Mouse (Mus musculus) heart, postnatal 0 days (tissue): Measurements from ENCODE around the gene Palm2. TPM values are rescaled to one million over a fixed set of nuclear protein-coding genes. Genes with fewer than 3 reads are reported as not detected.

ENCODE experiments used
- ATAC-seq: fragments of 200-750 bp; cut with Nextera tagmentation; 2 replicates; pipeline ENCODE4 v1.8.0; 2017; ENCODE audit warnings: low read depth, moderate number of reproducible peaks, moderate library complexity; ENCODE audit not compliant: insufficient read depth
- DNase-seq: peaks from one replicate; pipeline ENCODE4 v3.0.0-alpha.2; 2016; ENCODE audit warnings: low spot score
- H3K27ac ChIP-seq: fragments of 300-500 bp; sonication (generic); 2 replicates; pipeline ENCODE4 v1.5.1; 2014; ENCODE audit warnings: low read depth, mild to moderate bottlenecking
- H3K27me3 ChIP-seq: fragments of 300-500 bp; sonication (generic); 2 replicates; pipeline ENCODE4 v1.6.1; 2014; ENCODE audit warnings: low read length, mixed read lengths; ENCODE audit not compliant: control insufficient read depth, insufficient read depth
- H3K36me3 ChIP-seq: fragments of 300-500 bp; sonication (generic); replicated peaks from 2 replicates; pipeline ENCODE4 v1.6.1; 2014; ENCODE audit warnings: low read length, mixed read lengths; ENCODE audit not compliant: control insufficient read depth, insufficient read depth
- H3K4me1 ChIP-seq: fragments of 300-500 bp; sonication (generic); 2 replicates; pipeline ENCODE4 v1.6.1; 2014; ENCODE audit warnings: antibody characterized with exemption; ENCODE audit not compliant: control insufficient read depth, insufficient read depth
- H3K4me2 ChIP-seq: fragments of 300-500 bp; sonication (generic); 2 replicates; pipeline ENCODE4 v1.6.1; 2014; ENCODE audit warnings: low read depth, mild to moderate bottlenecking, low read length, moderate library complexity
- H3K4me3 ChIP-seq: fragments of 300-500 bp; sonication (generic); 2 replicates; pipeline ENCODE4 v1.5.1; 2014; ENCODE audit warnings: low read depth, low read length
- H3K9ac ChIP-seq: fragments of 300-500 bp; sonication (generic); replicated peaks from 2 replicates; pipeline ENCODE4 v1.6.1; 2014; ENCODE audit warnings: low read depth, low read length, mixed read lengths
- H3K9me3 ChIP-seq: fragments of 300-500 bp; sonication (generic); replicated peaks from 2 replicates; pipeline ENCODE4 v1.6.1; 2016; ENCODE audit warnings: low read length; ENCODE audit not compliant: control insufficient read depth
- CTCF ChIP-seq: IDR thresholded peaks from 2 replicates; pipeline ENCODE4 v1.5.1; 2016; ENCODE audit warnings: antibody characterized with exemption, control low read depth, low read depth
- EP300 ChIP-seq: IDR thresholded peaks from 2 replicates; pipeline ENCODE4 v1.6.1; 2016; ENCODE audit warnings: antibody characterized with exemption, low read depth
- WGBS: fragments of 180-500 bp; shearing (Covaris S2); extraction: QIAGEN DNeasy Blood & Tissue Kit; methylation state at CpG from one replicate; pipeline ENCODE4 v1.1.7; 2014; 5-methylcytosine and 5-hydroxymethylcytosine counted together
- polyA plus RNA-seq: library from polyadenylated mRNA; unstranded; fragments of >200 nt; fragmentation: Nextera tagmentation; extraction: Ambion mirVana; gene quantifications from 2 replicates; pipeline ENCODE4 v1.2.1, GENCODE M21; 2015
- total RNA-seq: library from RNA; depleted of rRNA; stranded (reverse); fragments of >200 nt; gene quantifications from 2 replicates; pipeline ENCODE4 v1.2.3, GENCODE M21; 2014; ENCODE audit warnings: low replicate concordance

Palm2 gene
- total and polyA plus RNA-seq, 2 experiments from 2014 or later, result 6.6 to 12.6 TPM

- 21% methylated on average over 6 of the region's 6 CpGs for WGBS
- ATAC-seq (peak; percentile 70), DNase-seq (peak; percentile 93)
- Histone ChIP-seq H3K4me3 (peak overlapping the region; percentile 20; the same call in 1 of the 2 replicates), H3K9ac (peak overlapping the region; percentile 45), H3K4me1 (peaks cover 35% of the 10 kb centered on the region), H3K27me3 (no peaks in the 10 kb centered on the region), H3K4me2 (peak overlapping the region; percentile 47), H3K27ac (peak overlapping the region; percentile 98), H3K36me3 (no peaks in the 10 kb centered on the region), H3K9me3 (no peaks in the 10 kb centered on the region)
- TF ChIP-seq CTCF (no peak), EP300 (no peak)
Measured at GRCm38 (mm10) chr4:57561055-57561454, 127.0 kb downstream of the Palm2 start.

- ATAC-seq (no peak), DNase-seq (no peak)
- Histone ChIP-seq H3K9ac (no peak overlapping the region), H3K4me2 (no peak overlapping the region), H3K4me3 (no peak overlapping the region), H3K27ac (no peak overlapping the region), H3K36me3 (no peaks in the 10 kb centered on the region), H3K9me3 (no peaks in the 10 kb centered on the region), H3K27me3 (no peaks in the 10 kb centered on the region), H3K4me1 (peaks cover 48% of the 10 kb centered on the region)
- 36% methylated on average over 1 of the region's 1 CpGs for WGBS
- TF ChIP-seq CTCF (no peak), EP300 (no peak)
Measured at GRCm38 (mm10) chr4:57565283-57565682, 131.2 kb downstream of the Palm2 start.

GRCm38 (mm10) chr4:57565811-57566210 lies 131.8 kb downstream of the Palm2 start:
- ATAC-seq, result no peak
- peaks cover 48% of the 10 kb centered on the region for H3K4me1 ChIP-seq
- 67% methylated on average over 2 of the region's 2 CpGs for WGBS
- no peaks in the 10 kb centered on the region for H3K27me3 ChIP-seq
- no peaks in the 10 kb centered on the region for H3K36me3 ChIP-seq
- H3K27ac ChIP-seq, result no peak overlapping the region
- no peak overlapping the region for H3K4me3 ChIP-seq
- H3K9me3 ChIP-seq, result no peaks in the 10 kb centered on the region
- no peak overlapping the region for H3K9ac ChIP-seq
- no peak overlapping the region for H3K4me2 ChIP-seq
- TF ChIP-seq CTCF (no peak), EP300 (no peak)
- DNase-seq, result no peak

- H3K27ac ChIP-seq, result peak within 1 kb of the TSS; percentile 99
- peak within 1 kb of the TSS; percentile 77 for H3K4me3 ChIP-seq
- WGBS, result 1% methylated on average over 46 of the region's 51 CpGs
- peaks cover 49% of the 10 kb centered on the region for H3K4me1 ChIP-seq
- H3K9ac ChIP-seq, result peak within 1 kb of the TSS; percentile 95
- DNase-seq (peak; percentile 73), ATAC-seq (peak; percentile 84)
- TF ChIP-seq EP300 (no peak), CTCF (no peak)
- H3K9me3 ChIP-seq, result no peaks in the 10 kb centered on the region
- H3K4me2 ChIP-seq, result peak within 1 kb of the TSS; percentile 84
- H3K36me3 ChIP-seq, result peaks cover under 1% of the 10 kb centered on the region; the same call in 1 of the 2 replicates
- H3K27me3 ChIP-seq, result no peaks in the 10 kb centered on the region
Measured at GRCm38 (mm10) chr4:57567666-57568206, 133.7 kb downstream of the Palm2 start, which contains the start of gene Pakap. Gene Pakap (plus strand): TSS chr4:57568179.

GRCm38 (mm10) chr4:57568268-57569068 lies 134.4 kb downstream of the Palm2 start:
- Histone ChIP-seq H3K4me2 (peak overlapping the region; percentile 84), H3K27me3 (no peaks in the 10 kb centered on the region), H3K36me3 (peaks cover 8% of the 10 kb centered on the region; the same call in 1 of the 2 replicates), H3K27ac (peak overlapping the region; percentile 99), H3K4me3 (peak overlapping the region; percentile 77), H3K9ac (peak overlapping the region; percentile 95), H3K4me1 (peaks cover 57% of the 10 kb centered on the region), H3K9me3 (no peaks in the 10 kb centered on the region)
- DNase-seq (no peak), ATAC-seq (peak; percentile 31)
- TF ChIP-seq EP300 (no peak), CTCF (no peak)
- 16% methylated on average over 19 of the region's 19 CpGs for whole genome bisulfite sequencing
